Mouse (Mus musculus) T-helper 2 cell (primary cell): ENCODE results near the gene Tarm1.

Experiments used
- in situ Hi-C: fragments of 300-600 bp; cut with MboI, MseI; formaldehyde crosslinking; loops from one replicate; pipeline ENCODE4 v1.15.1; 2025; ENCODE audit warnings: high pct_unique_total_duplicates

The Tarm1 gene

DNA sequence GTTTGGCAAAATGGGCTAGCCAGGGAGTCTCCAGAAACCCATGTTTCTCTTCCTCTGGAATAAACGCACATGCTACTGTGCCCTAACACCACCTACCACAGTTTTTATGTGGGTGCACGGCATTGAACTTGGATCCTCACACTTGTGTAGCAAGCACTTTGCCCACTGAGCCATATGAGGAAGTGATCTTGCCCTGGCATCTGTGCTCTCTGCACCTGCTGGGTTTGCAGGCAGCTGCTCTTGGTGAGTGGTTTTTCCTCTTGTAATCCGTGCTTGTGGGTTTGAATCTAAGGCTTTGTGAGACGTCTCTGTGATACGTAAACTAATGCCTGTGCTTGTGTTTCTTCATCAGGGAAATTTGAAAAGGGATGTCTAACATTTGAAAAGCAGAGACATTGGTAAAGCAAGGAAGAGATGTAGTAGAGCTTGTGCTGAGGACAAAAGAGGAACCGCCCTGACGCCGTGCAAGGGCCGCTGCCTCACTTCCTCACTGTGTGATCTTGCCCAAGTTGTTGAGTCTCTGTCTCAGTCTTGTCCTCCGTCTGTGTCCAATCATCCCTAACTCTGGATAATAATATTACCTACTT, 59.9 kb downstream of the Tarm1 start:
- in situ Hi-C loops = no loop called here

DNA sequence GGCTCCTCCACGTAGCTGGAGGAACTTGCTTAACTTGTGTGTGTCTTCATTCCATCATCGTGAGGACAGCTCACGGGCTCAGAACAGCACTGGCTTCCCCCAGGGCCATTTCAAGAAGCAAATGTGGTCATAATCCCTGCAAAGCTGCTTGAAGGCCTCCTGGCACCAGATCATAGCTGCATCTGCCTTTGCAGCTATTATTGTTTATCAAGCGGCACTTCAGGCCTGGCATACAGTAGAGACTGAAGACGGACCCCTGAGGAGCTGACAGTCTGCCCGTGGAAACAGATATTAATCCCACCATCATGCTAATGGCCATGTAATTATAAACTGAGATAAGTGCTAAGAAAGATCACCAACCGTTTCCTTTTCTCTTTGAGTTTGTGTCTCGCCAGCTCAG, 61.9 kb downstream of the Tarm1 start:
- in situ Hi-C loops = no loop called here

DNA sequence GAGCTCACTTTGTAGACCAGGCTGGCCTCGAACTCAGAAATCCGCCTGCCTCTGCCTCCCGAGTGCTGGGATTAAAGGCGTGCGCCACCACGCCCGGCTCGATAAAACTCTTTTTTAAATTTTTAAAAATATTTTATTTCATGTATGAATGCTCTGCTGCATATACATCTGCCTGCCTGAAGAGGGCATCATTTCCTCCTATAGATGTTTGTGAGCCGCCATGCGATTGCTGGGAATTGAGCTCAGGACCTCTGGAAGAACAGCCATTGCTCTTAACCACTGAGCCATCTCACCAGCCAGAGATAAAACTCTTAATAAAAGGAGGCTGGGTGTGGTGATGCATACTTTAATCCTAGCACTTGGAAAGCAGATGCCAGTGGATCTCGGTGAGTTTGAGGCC, 62.4 kb downstream of the Tarm1 start:
- in situ Hi-C loops = no loop called here

DNA sequence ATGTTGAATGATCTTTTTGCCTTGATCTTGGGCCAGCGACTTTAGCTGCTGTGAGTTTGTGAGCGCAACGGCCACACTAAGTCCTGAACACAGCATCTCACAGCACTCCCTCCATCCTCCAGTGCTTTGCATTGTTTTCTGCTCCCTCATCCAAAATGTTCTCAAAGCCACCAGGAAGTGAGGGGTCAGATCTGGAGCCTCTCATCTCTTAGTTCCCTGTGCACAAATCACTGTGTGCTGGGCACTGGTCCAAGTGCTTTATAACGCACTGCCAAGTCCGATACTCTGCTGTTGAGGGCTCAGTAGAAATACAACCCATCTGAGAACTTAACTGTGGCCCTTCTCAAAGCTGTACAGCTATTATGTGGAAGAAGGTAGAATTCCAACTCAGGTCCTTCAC, 64.5 kb downstream of the Tarm1 start:
- in situ Hi-C loops = no loop called here
